Mouse (Mus musculus): ENCODE measurements around the gene Rtn3.

DNA sequence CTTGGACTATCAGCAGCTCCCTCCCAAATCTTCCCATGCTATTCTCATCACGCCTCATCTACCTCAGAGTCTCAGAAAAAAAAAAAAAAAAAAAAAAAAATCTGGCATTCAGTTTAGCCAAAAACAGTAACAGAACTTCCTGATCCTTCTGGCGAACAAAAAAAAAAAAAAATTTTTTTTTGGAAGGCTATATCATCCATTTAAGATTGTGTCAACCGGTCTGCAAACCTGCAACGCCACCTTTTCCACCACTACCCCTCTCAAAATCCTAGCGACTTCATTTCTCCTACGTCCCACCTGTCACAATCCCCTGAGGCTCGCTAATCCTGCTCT, 849 bp downstream of the Rtn3 start:
- TF ChIP-seq POLR2A (IDR thresholded peaks at IDR 0.05; ENCODE audit: control insufficient read depth, extremely low read depth, insufficient read depth, low read length, poor library complexity) (no peak), CTCF (IDR thresholded peaks at IDR 0.05; ENCODE audit: borderline replicate concordance, control insufficient read depth, extremely low read depth, insufficient read depth, low read length, poor library complexity) (no peak)
